ENCODE assay signal across 8 mouse cellular contexts in the genomic region with DNA sequence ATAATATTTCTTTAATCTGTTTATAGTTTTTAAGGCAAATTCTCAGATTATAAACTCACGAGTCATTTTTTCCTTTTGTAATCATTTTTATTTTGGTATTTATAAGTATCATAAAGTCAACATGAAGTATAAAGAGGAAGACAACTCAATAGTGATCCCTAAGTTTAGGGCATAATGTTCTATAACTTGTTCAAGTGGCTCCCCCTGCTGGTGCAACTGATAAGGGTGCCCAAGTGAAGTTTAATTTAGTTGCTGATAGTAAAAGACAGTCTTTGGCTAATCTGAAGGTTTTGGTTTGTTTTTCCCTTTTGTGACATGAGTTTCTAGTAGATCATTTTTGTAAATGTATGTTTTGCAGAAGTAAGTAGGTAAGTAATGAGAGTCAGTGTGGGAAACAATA. TPM values are rescaled to one million over a fixed set of nuclear protein-coding genes. Genes with fewer than 3 reads are reported as not detected.
DNase-seq lines count a peak whose midpoint lies in the region; ATAC-seq and TF ChIP-seq lines count a peak whose summit lies in the region.

No protein-coding gene starts in this region.

- no peak overlapping the region for H3K4me3 ChIP-seq in layer of hippocampus, adult 2 months

- ATAC-seq in cerebellum, adult (ENCODE audit: insufficient number of reproducible peaks, low FRiP score, low TSS enrichment) = no peak

- TF ChIP-seq CTCF in layer of hippocampus, adult 2 months (conservative IDR thresholded peaks at IDR 0.05) = peak; percentile 93

- DNase-seq in cerebellum, adult 11 months = peak; percentile 48
- DNase-seq in ES-CJ7 (ENCODE audit: low read depth, low spot score) = peak; percentile 54
- DNase-seq in c-Kit-positive CD71-positive TER-119-positive erythroid progenitor cells, embryonic 14.5 days (ENCODE audit: low spot score) = peak; percentile 80
- DNase-seq in frontal cortex, postnatal 36 days (ENCODE audit: low spot score in 2 of 2) = peak; percentile 68 to 81
- peak; percentile 55 to 80 for DNase-seq in layer of hippocampus, adult 2 months (ENCODE audit: low spot score in 2 of 2)
- DNase-seq in lung, postnatal 36 days = peak; percentile 93
- peak; percentile 55 to 78 for DNase-seq in spleen, postnatal 14 days (ENCODE audit: low spot score in 2 of 2)

- H3K27ac ChIP-seq in layer of hippocampus, adult 2 months = no peak overlapping the region

RNA-seq across cellular contexts. Expression of a gene that starts 55.8 kb away (rescaled TPM):
- 10 to 100 TPM; 33.6 to 38.4 TPM for total RNA-seq in layer of hippocampus, adult 2 months (2021)
